Mouse (Mus musculus): ENCODE results near the gene Erp29. TPM values are rescaled to one million over a fixed set of nuclear protein-coding genes. Genes with fewer than 3 reads are reported as not detected.

Gene Erp29
- total RNA-seq, 2 experiments from 2014 or later, result 136 to 146 TPM

GRCm38 (mm10) chr5:121392667-121393380, 59.5 kb downstream of the Erp29 start:
- no peak for DNase-seq (ENCODE audit: low spot score in 2 of 2)

DNA sequence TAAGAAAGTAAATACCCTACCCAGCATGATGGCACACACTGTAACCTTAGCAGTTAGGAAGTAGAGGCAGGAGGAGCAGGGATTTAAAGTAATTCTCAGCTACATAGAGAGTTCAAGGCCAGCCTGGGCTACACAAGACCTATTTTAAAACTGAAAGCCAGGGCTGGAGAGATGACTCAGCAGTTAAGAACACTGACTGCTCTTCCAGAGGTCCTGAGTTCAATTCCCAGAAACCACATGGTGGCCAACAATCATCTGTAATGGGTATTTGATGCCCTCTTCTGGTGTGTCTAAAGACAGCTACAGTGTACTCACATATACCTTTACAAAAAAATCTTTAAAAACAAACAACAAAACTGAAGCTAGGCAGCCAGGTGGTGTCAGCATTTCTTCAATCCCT, 62.6 kb downstream of the Erp29 start:
- no peak for DNase-seq (ENCODE audit: low spot score in 2 of 2)

GRCm38 (mm10) chr5:121389106-121389505, 63.2 kb downstream of the Erp29 start:
- no peak for DNase-seq (ENCODE audit: low spot score in 2 of 2)

DNA sequence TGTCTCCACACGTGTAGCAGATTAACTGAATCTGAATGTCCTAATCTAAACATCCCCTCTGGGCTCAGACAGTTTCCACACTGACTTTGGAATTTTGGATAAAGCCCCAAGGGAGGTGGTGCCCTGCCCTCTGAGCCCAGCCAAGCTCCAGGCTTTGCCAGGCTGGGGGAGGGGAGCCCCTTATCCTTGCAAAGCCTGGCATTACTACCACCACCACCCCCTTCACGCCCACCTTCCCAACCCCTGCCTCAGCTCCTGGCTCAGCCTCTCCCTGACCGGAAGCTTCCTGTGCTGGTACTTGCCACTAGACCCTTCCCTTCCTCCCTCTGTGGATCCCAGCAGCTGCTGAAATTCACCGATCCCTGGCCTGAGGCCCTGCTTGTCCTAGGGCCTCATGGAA, 65.2 kb downstream of the Erp29 start:
- no peak for DNase-seq (ENCODE audit: low spot score in 2 of 2)

DNA sequence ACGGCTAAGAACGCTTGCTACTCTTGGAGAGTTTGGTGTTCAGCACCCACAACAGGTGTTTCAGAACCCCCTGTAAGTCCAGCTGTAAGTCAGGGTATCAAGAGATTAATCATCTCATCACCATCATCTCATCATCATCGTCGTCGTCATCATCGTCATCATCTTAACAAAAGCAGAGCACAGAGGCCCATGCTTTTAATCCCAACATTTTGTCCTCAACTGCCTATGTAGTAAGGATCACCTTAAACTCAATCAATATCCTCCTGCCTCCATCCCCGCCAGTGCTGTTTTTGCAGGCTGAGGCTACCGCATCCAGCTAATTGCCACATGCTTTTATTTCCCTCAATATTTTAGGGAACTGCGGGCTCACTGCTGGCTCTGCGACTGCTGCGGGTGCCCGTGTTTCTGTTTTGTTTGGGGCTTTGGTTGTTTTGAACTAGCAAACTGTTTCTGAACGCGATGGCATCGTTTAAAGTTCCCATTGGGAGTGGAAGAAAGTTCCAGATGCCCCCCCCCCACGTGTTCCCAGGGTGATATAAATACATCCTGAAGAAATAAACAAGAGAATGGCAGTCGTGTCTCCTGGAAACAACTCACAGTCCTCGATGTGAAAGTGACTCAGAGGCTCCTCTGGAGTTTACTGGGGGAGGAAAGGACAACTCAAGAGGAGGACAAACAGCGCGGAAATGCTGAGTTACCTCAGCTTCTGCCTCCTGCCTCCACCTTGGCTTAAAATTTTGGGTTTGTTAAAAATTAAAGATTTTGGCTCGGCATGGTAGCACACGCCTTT, 66.0 kb downstream of the Erp29 start:
- no peak for DNase-seq (ENCODE audit: low spot score in 2 of 2)

DNA sequence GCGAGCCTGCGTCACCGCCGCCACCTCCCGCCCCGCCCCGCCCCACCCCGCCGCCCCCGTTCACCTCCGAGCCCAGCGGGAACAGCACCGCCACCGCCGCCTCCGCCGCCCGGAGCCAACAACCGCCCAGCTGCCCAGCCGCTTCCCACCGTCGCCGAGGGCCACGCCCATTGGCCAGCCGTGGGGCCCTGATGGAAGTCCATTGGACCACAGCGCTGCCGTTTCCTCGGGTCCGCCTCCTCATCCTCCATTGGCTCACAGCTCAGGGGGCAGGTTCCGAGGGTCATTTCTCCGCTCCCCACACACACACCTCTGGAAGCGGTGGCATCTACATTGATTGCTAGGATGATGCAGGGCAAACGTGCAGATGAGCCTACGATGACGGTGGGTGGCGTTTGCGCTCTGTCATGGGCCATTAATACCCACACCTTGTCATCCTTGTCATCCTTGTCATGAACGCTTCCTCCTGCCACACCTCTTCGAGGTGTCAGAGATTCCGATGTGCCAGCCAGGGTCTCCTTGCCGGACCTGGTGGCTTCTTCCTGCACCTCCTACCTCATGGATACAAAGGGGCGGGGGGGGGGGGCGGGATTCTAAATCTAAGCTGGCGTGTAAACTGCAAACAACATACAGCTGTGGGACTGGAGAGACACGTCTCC, 66.7 kb downstream of the Erp29 start, which contains the start of gene Trafd1:
Gene Trafd1, minus strand, starts transcription at position 172 of the 659 bp plus-strand sequence.
- peak; percentile 88 to 90 for DNase-seq (ENCODE audit: low spot score in 2 of 2)

DNA sequence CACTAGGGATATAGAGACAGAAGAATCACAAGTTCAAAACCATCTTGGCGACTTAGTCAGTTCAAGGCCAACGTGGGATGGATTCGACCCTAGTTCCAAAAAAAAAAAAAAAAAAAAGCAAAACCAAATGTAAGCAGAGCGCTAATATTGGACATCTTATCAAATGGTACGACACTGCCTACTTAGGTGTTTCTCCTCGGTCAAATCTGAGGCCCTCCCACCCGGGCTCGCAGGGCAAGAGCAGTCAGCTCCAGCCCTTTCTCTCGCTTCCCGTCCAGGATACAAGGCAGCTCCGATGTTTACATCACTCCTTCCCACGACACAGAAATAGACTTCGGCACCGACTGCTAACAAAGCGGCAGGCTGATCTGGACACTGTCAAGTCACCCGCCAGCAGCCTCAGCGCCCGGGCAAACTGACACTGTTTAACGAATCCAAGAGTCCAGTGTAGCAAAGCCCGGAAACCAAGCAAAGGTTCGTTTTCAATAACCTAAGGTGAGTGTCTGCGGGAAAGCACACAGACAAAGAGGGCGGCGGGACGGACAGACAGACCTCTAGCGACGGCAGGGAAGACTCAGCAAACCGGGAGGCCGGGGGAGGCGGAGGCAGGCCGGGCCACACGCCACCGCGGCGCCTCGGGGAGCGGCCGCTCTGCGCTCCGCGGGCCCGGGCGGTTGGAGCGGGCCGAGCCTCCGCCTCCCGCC, 67.4 kb downstream of the Erp29 start:
- no peak for DNase-seq (ENCODE audit: low spot score in 2 of 2)

DNA sequence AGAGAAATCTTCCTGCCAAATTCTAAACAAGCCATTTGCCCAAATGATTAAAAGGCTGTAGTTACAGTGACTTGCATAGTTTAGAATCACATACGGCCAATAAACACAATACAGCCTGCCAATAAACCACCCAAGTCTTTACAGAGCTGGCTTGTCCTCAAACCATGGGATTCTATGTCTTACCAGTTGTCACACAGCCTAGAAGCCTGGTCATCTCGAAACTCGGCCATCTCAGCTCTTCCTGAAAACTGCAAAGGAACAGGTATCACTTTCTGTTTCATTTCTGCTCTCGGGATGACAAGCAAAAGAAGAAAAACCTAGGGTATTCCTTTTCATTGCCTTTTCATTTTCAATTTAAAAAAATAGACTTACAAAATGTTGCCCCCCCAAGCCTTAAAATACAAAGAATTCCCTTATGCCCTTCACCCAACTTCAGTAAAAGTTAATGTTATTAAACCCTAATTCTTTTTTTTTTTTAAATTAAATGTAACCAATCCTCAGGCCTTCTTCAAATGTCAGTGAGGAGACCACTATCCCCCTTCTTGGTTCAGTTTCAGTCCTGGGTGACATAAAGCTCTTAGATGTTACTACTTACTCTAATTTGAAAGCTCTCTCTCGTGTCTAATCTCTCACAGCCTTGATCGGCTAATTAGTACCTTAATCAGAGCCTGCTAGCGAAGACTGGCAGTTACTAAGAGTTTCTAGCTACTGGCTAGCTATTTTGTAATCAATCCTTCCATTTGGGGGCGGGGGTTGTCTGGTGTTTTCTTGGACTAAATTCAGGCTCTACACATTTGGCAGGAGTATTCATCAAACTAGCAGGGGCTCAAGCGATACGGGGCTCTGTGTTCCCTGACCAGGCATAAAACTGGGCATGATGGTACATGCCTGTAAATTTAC, 68.2 kb downstream of the Erp29 start:
- no peak for DNase-seq (ENCODE audit: low spot score in 2 of 2)

DNA sequence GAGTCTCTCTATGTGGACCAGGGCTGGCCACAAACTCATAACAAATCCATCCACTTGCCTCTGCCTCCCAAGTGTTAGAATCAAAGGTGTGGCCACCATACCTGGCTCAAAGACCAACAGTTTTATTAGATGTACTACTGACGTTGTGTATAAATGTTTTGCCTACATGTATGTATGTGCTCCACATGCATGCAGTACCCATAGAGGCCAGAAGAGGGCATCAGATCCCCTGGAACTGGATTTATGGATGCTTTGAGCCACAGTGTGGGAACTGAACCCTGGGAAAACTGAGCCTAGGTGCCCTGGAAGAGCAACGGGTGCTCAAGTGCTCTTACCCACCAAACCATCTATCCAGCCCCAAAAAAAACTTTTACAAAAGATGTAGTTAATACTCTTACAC, 71.6 kb downstream of the Erp29 start:
- DNase-seq (ENCODE audit: low spot score in 2 of 2), result no peak

GRCm38 (mm10) chr5:121378678-121379256, 73.5 kb downstream of the Erp29 start:
- DNase-seq (ENCODE audit: low spot score in 2 of 2), result no peak

Other genes starting within 250 kb of the Erp29 start
- gene Rpl6, start 248.0 kb downstream of the Erp29 start, total RNA-seq (2021), result 1,000 to 10,000 TPM; 1,172 to 1,181 TPM
- 10 to 100 TPM; 25.0 to 32.0 TPM for gene Hectd4, start 232.3 kb downstream of the Erp29 start, total RNA-seq (2021)
- gene Trafd1, start 66.9 kb downstream of the Erp29 start, total RNA-seq (2021), result 10 to 100 TPM; 58.7 to 77.7 TPM
- gene Naa25, start 54.6 kb downstream of the Erp29 start, total RNA-seq (2021), result 10 to 100 TPM; 29.9 to 31.7 TPM
- gene Tmem116, start 613 bp downstream of the Erp29 start, total RNA-seq (2021), result 1 to 10 TPM; 2.9 to 5.6 TPM
- not detected for gene Adam1b, start 50.9 kb upstream of the Erp29 start, total RNA-seq (2021)
- 1 to 10 TPM; 9.6 to 9.9 TPM for gene Adam1a, start 93.0 kb upstream of the Erp29 start, total RNA-seq (2021)
- gene Gm42878, start 93.0 kb upstream of the Erp29 start, total RNA-seq (2021), result not detected
- 10 to 100 TPM; 82.4 to 92.1 TPM for gene Mapkapk5, start 93.4 kb upstream of the Erp29 start, total RNA-seq (2021)
- gene Aldh2, start 141.3 kb upstream of the Erp29 start, total RNA-seq (2021), result 100 to 1,000 TPM; 858 to 942 TPM
- 10 to 100 TPM; 13.3 to 14.5 TPM for gene Acad12, start 166.4 kb upstream of the Erp29 start, total RNA-seq (2021)
- 10 to 100 TPM; 19.8 to 22.4 TPM for gene Acad10, start 208.0 kb upstream of the Erp29 start, total RNA-seq (2021)
- gene Brap, start 208.1 kb upstream of the Erp29 start, total RNA-seq (2021), result 10 to 100 TPM; 52.8 to 54.4 TPM